Mouse (Mus musculus) midbrain, postnatal 0 days (tissue): Measurements from ENCODE around the gene Pank3. TPM values are rescaled to one million over a fixed set of nuclear protein-coding genes. Genes with fewer than 3 reads are reported as not detected.

ENCODE experiments used
- ATAC-seq: fragments of 200-750 bp; cut with Nextera tagmentation; 2 replicates; pipeline ENCODE4 v1.8.0; 2017; ENCODE audit warnings: moderate number of reproducible peaks, mild to moderate bottlenecking, moderate TSS enrichment, moderate library complexity; ENCODE audit not compliant: low FRiP score
- DNase-seq: peaks from one replicate; pipeline ENCODE4 v3.0.0-alpha.2; 2015; ENCODE audit warnings: low spot score
- H3K27ac ChIP-seq: fragments of 300-500 bp; sonication (generic); 2 replicates; pipeline ENCODE4 v1.5.1; 2014; ENCODE audit warnings: low read depth, mild to moderate bottlenecking, low read length, mixed read lengths
- H3K27me3 ChIP-seq: fragments of 300-500 bp; sonication (generic); 2 replicates; pipeline ENCODE4 v1.6.1; 2014; ENCODE audit warnings: low read length, control low read depth, mixed read lengths; ENCODE audit not compliant: insufficient read depth
- H3K36me3 ChIP-seq: fragments of 300-500 bp; sonication (generic); 2 replicates; pipeline ENCODE4 v1.6.1; 2014; ENCODE audit warnings: low read length, control low read depth, mixed read lengths; ENCODE audit not compliant: insufficient read depth
- H3K4me1 ChIP-seq: fragments of 300-500 bp; sonication (generic); 2 replicates; pipeline ENCODE4 v1.6.1; 2014; ENCODE audit warnings: mild to moderate bottlenecking, control low read depth, antibody characterized with exemption, low read length, mixed read lengths; ENCODE audit not compliant: insufficient read depth
- H3K4me2 ChIP-seq: fragments of 300-500 bp; sonication (generic); 2 replicates; pipeline ENCODE4 v1.6.1; 2014; ENCODE audit warnings: low read depth, mild to moderate bottlenecking, low read length, mixed read lengths; ENCODE audit not compliant: poor library complexity, severe bottlenecking
- H3K4me3 ChIP-seq: fragments of 300-500 bp; sonication (generic); 2 replicates; pipeline ENCODE4 v1.5.1; 2014; ENCODE audit warnings: low read depth, mild to moderate bottlenecking, low read length, moderate library complexity
- H3K9ac ChIP-seq: fragments of 300-500 bp; sonication (generic); replicated peaks from 2 replicates; pipeline ENCODE4 v1.6.1; 2014; ENCODE audit warnings: mild to moderate bottlenecking, low read length, moderate library complexity, mixed read lengths; ENCODE audit not compliant: poor library complexity, severe bottlenecking
- H3K9me3 ChIP-seq: fragments of 300-500 bp; sonication (generic); 2 replicates; pipeline ENCODE4 v1.6.1; 2016; ENCODE audit warnings: low read length, control low read depth
- CTCF ChIP-seq: IDR thresholded peaks from 2 replicates; pipeline ENCODE4 v1.5.1; 2016; ENCODE audit warnings: antibody characterized with exemption, mild to moderate bottlenecking
- WGBS: fragments of 180-500 bp; shearing (Covaris S2); extraction: QIAGEN DNeasy Blood & Tissue Kit; methylation state at CpG from one replicate; pipeline ENCODE4 v1.1.7; 2014; 5-methylcytosine and 5-hydroxymethylcytosine counted together
- polyA plus RNA-seq: library from polyadenylated mRNA; unstranded; fragments of >200 nt; fragmentation: Nextera tagmentation; extraction: Ambion mirVana; gene quantifications from 2 replicates; pipeline ENCODE4 v1.2.1, GENCODE M21; 2015
- total RNA-seq: library from RNA; depleted of rRNA; stranded (reverse); fragments of >200 nt; gene quantifications from 2 replicates; pipeline ENCODE4 v1.2.3, GENCODE M21; 2014

The Pank3 gene
- total and polyA plus RNA-seq, 2 experiments from 2014 or later = 11.7 to 78.5 TPM

DNA sequence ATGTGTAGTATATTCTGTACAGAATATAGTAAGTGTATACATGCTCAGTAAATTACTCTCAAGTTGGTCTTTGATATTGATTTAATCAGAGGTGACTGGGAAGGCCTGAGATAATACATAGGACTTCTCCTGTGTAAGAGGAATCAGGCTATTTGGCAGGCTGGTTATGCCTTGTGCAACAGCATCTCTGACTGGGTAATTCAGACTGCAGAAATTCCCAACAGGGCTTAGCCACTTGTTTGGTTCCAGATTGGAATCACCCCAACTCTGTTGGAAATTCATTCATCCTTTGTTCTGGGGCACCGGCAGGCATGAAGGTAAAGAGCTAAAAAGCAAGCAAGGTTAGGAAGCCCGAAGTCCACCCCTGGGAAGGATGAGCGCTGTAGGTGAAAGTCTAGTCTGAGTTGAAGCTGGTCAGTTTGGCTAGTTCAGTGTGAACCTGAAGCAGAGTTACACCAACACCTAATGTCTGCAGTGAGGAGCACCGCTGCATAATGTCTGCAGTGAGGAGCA lies 14.3 kb upstream of the Pank3 start:
- Histone ChIP-seq H3K27me3 (no peaks in the 10 kb centered on the region), H3K9ac (no peak overlapping the region), H3K36me3 (no peaks in the 10 kb centered on the region), H3K4me3 (no peak overlapping the region), H3K27ac (no peak overlapping the region), H3K4me2 (no peak overlapping the region), H3K9me3 (no peaks in the 10 kb centered on the region), H3K4me1 (no peaks in the 10 kb centered on the region)
- DNase-seq (no peak), ATAC-seq (no peak)
- no peak for TF ChIP-seq CTCF
- WGBS = 75% methylated on average over 4 of the region's 4 CpGs

DNA sequence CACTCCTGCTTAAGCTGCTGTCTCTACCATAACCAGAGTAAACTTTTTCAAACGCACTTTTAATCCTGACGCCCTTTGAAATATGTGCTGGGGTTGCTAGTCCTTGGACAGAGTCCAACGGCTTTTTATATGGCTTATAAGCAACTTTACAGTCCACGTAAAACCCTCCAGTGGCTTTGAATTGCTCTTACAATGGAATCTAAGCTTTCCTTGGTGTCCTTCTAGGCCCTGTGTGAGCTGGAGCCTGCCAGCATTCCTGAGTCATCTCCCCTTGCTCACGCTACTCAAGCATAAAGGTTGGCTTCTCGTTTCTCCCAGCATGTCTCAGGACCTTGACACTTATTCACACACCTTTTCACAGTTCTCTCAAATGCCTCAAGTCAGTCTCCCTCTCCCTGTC lies 13.7 kb upstream of the Pank3 start:
- H3K9me3 ChIP-seq = no peaks in the 10 kb centered on the region
- no peak for TF ChIP-seq CTCF
- no peaks in the 10 kb centered on the region for H3K4me1 ChIP-seq
- H3K9ac ChIP-seq = no peak overlapping the region
- H3K27ac ChIP-seq = no peak overlapping the region
- no peak overlapping the region for H3K4me3 ChIP-seq
- DNase-seq = no peak
- no peak overlapping the region for H3K4me2 ChIP-seq
- WGBS = 42% methylated on average over 6 of the region's 6 CpGs
- no peak for ATAC-seq
- no peaks in the 10 kb centered on the region for H3K36me3 ChIP-seq
- H3K27me3 ChIP-seq = no peaks in the 10 kb centered on the region

DNA sequence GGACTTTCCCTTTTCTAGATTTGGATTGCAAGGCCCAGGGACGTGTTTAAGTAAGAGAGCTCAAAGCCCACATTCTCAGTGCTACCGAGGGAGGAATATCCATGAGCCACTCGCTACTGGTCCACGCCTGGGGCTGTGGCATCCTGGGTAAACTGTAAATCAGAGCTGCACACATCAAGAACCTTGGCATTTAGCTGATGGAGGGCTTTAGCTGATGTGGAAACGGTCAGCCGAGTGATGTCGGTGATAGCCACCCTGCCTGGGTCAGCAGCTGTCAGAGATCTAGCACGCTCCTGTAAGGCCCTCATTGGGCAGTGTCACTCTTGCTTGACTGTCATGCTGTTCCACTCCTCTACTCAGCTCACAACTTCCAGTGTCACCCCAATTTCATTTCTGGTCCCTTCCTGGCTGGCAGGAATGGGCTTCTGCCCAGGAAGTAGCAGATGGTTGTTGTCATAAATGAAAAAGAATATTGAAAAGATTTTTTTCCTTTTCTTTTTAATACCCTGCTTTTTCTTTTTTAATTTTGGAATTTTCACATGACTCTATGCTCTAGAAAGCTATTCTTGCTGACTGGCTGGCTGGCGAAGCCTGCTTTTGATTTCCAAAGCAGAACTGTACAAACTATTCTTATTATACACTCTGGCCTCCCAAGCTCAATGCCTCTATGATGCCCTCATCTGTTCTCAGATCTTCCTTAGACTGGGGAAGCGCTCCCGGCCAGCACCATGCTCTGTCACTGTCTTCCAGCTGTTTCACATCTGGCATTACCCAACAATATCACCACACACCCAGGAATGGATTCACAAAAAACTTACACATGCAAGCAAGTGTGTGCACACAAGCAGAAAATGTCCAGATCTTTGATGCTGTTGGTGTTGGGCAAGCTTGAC lies 12.6 kb upstream of the Pank3 start:
- Histone ChIP-seq H3K9ac (no peak overlapping the region), H3K27ac (no peak overlapping the region), H3K9me3 (no peaks in the 10 kb centered on the region), H3K36me3 (no peaks in the 10 kb centered on the region), H3K4me3 (no peak overlapping the region), H3K4me1 (no peaks in the 10 kb centered on the region), H3K27me3 (no peaks in the 10 kb centered on the region), H3K4me2 (no peak overlapping the region)
- no peak for TF ChIP-seq CTCF
- no peak for ATAC-seq
- 83% methylated on average over 11 of the region's 11 CpGs for WGBS
- no peak for DNase-seq

DNA sequence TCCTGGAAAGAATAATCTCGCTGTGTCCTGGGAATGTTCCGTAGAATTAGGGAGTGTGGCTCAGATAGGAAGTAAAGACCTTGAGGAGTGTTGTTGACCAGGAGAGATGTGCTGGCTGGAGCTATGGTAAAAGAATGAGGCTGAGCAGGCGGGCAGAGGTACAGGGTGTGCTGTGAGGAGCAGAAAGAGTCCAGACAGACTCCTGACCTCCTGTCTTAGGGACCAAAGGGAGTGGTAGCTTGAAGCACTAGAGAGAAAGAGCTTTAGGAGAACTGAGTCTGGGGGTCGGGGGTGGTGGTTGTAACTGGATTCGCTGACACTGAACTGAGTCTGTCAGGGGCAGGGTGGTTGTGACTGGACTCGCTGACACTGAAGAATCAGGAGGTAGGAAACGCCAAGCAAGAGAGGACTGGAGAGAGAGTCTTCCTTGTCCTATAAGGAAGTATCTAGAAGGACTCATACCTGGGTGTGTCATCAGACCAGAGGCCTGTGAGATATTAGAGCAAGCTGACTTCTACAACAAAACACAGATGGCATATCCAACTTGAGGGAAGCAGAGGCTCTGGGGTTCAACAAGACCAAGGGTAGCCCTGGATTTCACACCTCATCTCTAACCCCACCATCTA lies 9.2 kb upstream of the Pank3 start:
- H3K4me1 ChIP-seq = no peaks in the 10 kb centered on the region
- TF ChIP-seq CTCF = no peak
- no peaks in the 10 kb centered on the region for H3K36me3 ChIP-seq
- H3K27me3 ChIP-seq = no peaks in the 10 kb centered on the region
- H3K27ac ChIP-seq = no peak overlapping the region
- H3K9ac ChIP-seq = no peak overlapping the region
- no peak for DNase-seq
- H3K4me2 ChIP-seq = no peak overlapping the region
- no peaks in the 10 kb centered on the region for H3K9me3 ChIP-seq
- no peak overlapping the region for H3K4me3 ChIP-seq
- ATAC-seq = no peak
- WGBS = 90% methylated on average over 7 of the region's 7 CpGs

DNA sequence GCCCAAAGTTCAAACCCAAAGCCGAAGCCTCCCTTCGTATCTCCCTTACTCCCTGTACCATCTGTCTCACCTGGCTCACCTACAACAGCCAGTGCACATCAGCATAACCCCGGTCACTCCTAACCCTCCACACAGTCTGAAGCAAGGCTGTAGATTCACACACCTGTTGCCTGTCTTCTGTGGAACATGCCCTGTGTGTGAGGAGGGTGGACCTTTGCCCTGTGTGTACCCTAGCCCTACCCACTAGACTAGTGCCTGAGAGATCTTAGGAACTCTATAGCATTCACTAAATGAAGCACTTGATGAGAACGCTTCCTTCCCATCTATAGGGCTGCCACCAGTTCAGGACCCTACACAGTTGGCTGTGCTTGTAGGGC lies 8.7 kb upstream of the Pank3 start:
- DNase-seq (no peak), ATAC-seq (no peak)
- H3K27me3 ChIP-seq = no peaks in the 10 kb centered on the region
- H3K27ac ChIP-seq = no peak overlapping the region
- no peak overlapping the region for H3K4me2 ChIP-seq
- 99% methylated on average over 4 of the region's 4 CpGs for WGBS
- no peaks in the 10 kb centered on the region for H3K4me1 ChIP-seq
- no peaks in the 10 kb centered on the region for H3K36me3 ChIP-seq
- H3K9ac ChIP-seq = no peak overlapping the region
- TF ChIP-seq CTCF = no peak
- H3K9me3 ChIP-seq = no peaks in the 10 kb centered on the region
- no peak overlapping the region for H3K4me3 ChIP-seq

DNA sequence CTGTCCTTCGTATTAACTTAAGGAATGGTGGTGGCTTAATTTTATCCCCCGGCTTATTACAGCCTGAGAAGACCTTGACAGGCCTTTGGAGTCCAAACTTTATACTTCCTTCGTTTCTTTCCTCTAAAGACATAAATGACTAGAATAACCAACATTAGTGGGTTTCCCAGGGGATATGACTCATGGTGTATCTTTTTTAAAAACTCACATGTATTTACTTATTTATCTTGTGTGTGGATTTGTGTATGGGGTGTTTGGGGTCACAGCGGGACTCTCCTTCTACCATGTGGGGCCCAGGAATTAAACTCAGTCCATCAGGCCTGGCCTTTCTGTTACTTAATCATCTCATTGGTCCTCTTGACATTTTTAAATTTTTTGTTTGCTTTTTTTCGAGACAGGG lies 2.4 kb upstream of the Pank3 start:
- TF ChIP-seq CTCF = no peak
- H3K4me1 ChIP-seq = no peaks in the 10 kb centered on the region
- no peak overlapping the region for H3K4me3 ChIP-seq
- ATAC-seq (no peak), DNase-seq (no peak)
- no peaks in the 10 kb centered on the region for H3K9me3 ChIP-seq
- no peak overlapping the region for H3K4me2 ChIP-seq
- no peaks in the 10 kb centered on the region for H3K27me3 ChIP-seq
- H3K36me3 ChIP-seq = no peaks in the 10 kb centered on the region
- H3K27ac ChIP-seq = no peak overlapping the region
- WGBS = 90% methylated on average over 5 of the region's 5 CpGs
- no peak overlapping the region for H3K9ac ChIP-seq
